ENCODE assay signal across 9 mouse cellular contexts in the genomic region with DNA sequence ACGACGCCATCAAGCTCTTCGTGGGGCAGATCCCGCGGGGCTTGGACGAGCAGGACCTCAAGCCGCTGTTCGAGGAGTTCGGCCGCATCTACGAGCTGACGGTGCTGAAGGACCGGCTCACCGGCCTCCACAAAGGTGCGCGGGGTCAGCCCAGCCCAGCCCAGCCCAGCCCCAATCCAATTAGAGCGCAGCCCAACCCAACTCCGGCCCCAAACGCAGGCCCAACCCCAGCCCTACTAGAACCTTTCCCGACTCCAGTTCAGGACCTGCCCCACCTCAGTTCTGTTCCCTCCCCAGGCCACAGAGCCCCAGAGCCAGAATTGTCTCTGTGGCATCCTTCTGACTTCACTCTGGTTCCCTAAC. TPM values are rescaled to one million over a fixed set of nuclear protein-coding genes. Genes with fewer than 3 reads are reported as not detected.
DNase-seq lines count a peak whose midpoint lies in the region; ATAC-seq and TF ChIP-seq lines count a peak whose summit lies in the region.
"Had no signal": no experiment of that assay in that cellular context is flagged by ENCODE, and none has a peak within 500 bp of the region (broad histone marks: within the 10 kb centered on the region; RNA-seq: fewer than 3 reads in every experiment).

No protein-coding gene starts in this region.

- 0 out of 2 replicates have a peak overlapping the region, but pooled peaks have one; percentile 45 for H3K9ac ChIP-seq in liver, embryonic 12.5 days
- no peak overlapping the region for H3K9ac ChIP-seq in stomach, embryonic 16.5 days (ENCODE audit: low read length)

- H3K4me1 ChIP-seq in erythroblast, embryonic 14.5 days (ENCODE audit: control insufficient read depth) = peaks cover 15% of the 10 kb centered on the region
- H3K4me1 ChIP-seq in testis, adult 2 months (ENCODE audit: control insufficient read depth, insufficient read depth, low read length) = peaks cover 6% of the 10 kb centered on the region; the same call in 1 of the 2 replicates
- H3K4me1 ChIP-seq in liver, embryonic 12.5 days = peaks cover 18% of the 10 kb centered on the region
- peaks cover 5% of the 10 kb centered on the region; the same call in 1 of the 2 replicates for H3K4me1 ChIP-seq in stomach, embryonic 16.5 days (ENCODE audit: control insufficient read depth, insufficient read depth, low read length)

- H3K4me3 ChIP-seq in erythroblast, embryonic 14.5 days (replicated peaks) = peak overlapping the region; percentile 58
- peak overlapping the region; percentile 89 for H3K4me3 ChIP-seq in testis, adult 2 months (ENCODE audit: control insufficient read depth, low read depth, low read length)
- H3K4me3 ChIP-seq in liver, embryonic 12.5 days = peak overlapping the region; percentile 64
- H3K4me3 ChIP-seq in stomach, embryonic 16.5 days (replicated peaks; ENCODE audit: low read length) = peak overlapping the region; percentile 46

- TF ChIP-seq CTCF in testis, adult 2 months (IDR thresholded peaks at IDR 0.05; ENCODE audit: control insufficient read depth, insufficient read depth, insufficient replicate concordance, low read depth, low read length) = no peak

- H3K9me3 ChIP-seq in erythroblast, embryonic 14.5 days (ENCODE audit: control insufficient read depth, low read length) = no peaks in the 10 kb centered on the region
- no peaks in the 10 kb centered on the region for H3K9me3 ChIP-seq in liver, embryonic 12.5 days (replicated peaks)
- no peaks in the 10 kb centered on the region for H3K9me3 ChIP-seq in stomach, embryonic 16.5 days (replicated peaks; ENCODE audit: control insufficient read depth, low read length)

- H3K36me3 ChIP-seq in erythroblast, embryonic 14.5 days (ENCODE audit: control insufficient read depth) = no peaks in the 10 kb centered on the region
- no peaks in the 10 kb centered on the region for H3K36me3 ChIP-seq in testis, adult 2 months (ENCODE audit: control insufficient read depth, insufficient read depth, low read length)
- no peaks in the 10 kb centered on the region for H3K36me3 ChIP-seq in liver, embryonic 12.5 days
- H3K36me3 ChIP-seq in stomach, embryonic 16.5 days (ENCODE audit: control insufficient read depth, insufficient read depth, low read length) = no peaks in the 10 kb centered on the region

- H3K27ac ChIP-seq in testis, adult 2 months (ENCODE audit: control insufficient read depth, insufficient read depth, low read depth, low read length) = no peak overlapping the region
- H3K27ac ChIP-seq in liver, embryonic 12.5 days = no peak overlapping the region
- no peak overlapping the region for H3K27ac ChIP-seq in stomach, embryonic 16.5 days (ENCODE audit: low read length)

- no peak for ATAC-seq in erythroblast, adult 5-6 weeks (replicated peaks; ENCODE audit: low FRiP score, poor library complexity, severe bottlenecking)
- no peak for ATAC-seq in liver, embryonic 12.5 days
- ATAC-seq in stomach, embryonic 16.5 days (ENCODE audit: insufficient read depth, low FRiP score) = peak; percentile 41
- ATAC-seq in erythroid progenitor cell, adult 5-6 weeks (replicated peaks; ENCODE audit: low FRiP score, poor library complexity, severe bottlenecking) = no peak

- H3K27me3 ChIP-seq in erythroblast, embryonic 14.5 days (ENCODE audit: control insufficient read depth) = peaks cover 74% of the 10 kb centered on the region
- no peaks in the 10 kb centered on the region for H3K27me3 ChIP-seq in testis, adult 2 months (ENCODE audit: control insufficient read depth, insufficient read depth, low read length)
- H3K27me3 ChIP-seq in liver, embryonic 12.5 days (replicated peaks) = peaks cover 88% of the 10 kb centered on the region
- H3K27me3 ChIP-seq in stomach, embryonic 16.5 days (ENCODE audit: control insufficient read depth, insufficient read depth, low read length) = 0 out of 2 replicates have a peak, but pooled peaks cover 3% of the 10 kb centered on the region

- 2% methylated on average over 20 of the region's 20 CpGs for WGBS in liver, embryonic 12.5 days (ENCODE audit: insufficient replicate concordance)
- WGBS in stomach, embryonic 16.5 days = under 1% methylated on average over 20 of the region's 20 CpGs

- TF ChIP-seq POLR2A in testis, adult 2 months (IDR thresholded peaks at IDR 0.05; ENCODE audit: control insufficient read depth, low read depth, low read length) = 0 out of 2 replicates have a peak, but pooled peaks have one; percentile 6

- no peak for DNase-seq in testis, postnatal 10 days (ENCODE audit: low spot score)
- DNase-seq in cerebellum, postnatal 36 days = no peak

- H3K4me2 ChIP-seq in liver, embryonic 12.5 days = peak overlapping the region; percentile 97
- peak overlapping the region; percentile 61 for H3K4me2 ChIP-seq in stomach, embryonic 16.5 days (ENCODE audit: low read depth, low read length)

RNA-seq across cellular contexts. Expression of a gene that starts 0.8 kb away (rescaled TPM):
- not detected in 2 replicates for polyA plus RNA-seq in erythroblast, embryonic 14.5 days (2012)
- not detected in 2 replicates for total RNA-seq in erythroblast, adult 5-6 weeks (2015; ENCODE audit: low replicate concordance)
- total RNA-seq in erythroblast, adult 5-6 weeks (2017; ENCODE audit: low replicate concordance) = not detected in 2 replicates
- 13.2 and 17.5 TPM in 2 replicates for polyA plus RNA-seq in testis, adult 2 months (2012; rRNA removed)
- polyA plus RNA-seq in liver, embryonic 12.5 days (2016; fragmentation: Nextera tagmentation; extraction: Ambion mirVana) = 0.11 TPM in 1 of 2 replicates, not detected in the other
- 2.7 and 2.8 TPM in 2 replicates for polyA plus RNA-seq in stomach, embryonic 16.5 days (2015; fragmentation: Nextera tagmentation; extraction: Ambion mirVana)
- total RNA-seq in erythroid progenitor cell, adult 5-6 weeks (2015; ENCODE audit: low replicate concordance) = not detected in 2 replicates
- not detected in 2 replicates for total RNA-seq in erythroid progenitor cell, adult 5-6 weeks (2017; ENCODE audit: low replicate concordance)
- total RNA-seq: hematopoietic stem cell, adult 5-6 weeks had no signal

RNA-seq across cellular contexts. Expression of a gene that starts 38.6 kb away (rescaled TPM):
- 0.06 and 0.20 TPM in 2 replicates for polyA plus RNA-seq in erythroblast, embryonic 14.5 days (2012)
- total RNA-seq in erythroblast, adult 5-6 weeks (2015; ENCODE audit: low replicate concordance) = 3.1 and 5.4 TPM in 2 replicates
- total RNA-seq in erythroblast, adult 5-6 weeks (2017; ENCODE audit: low replicate concordance) = 1.3 and 1.8 TPM in 2 replicates
- polyA plus RNA-seq in testis, adult 2 months (2012; rRNA removed) = 34.5 and 35.6 TPM in 2 replicates
- 6.4 and 7.5 TPM in 2 replicates for polyA plus RNA-seq in liver, embryonic 12.5 days (2016; fragmentation: Nextera tagmentation; extraction: Ambion mirVana)
- 28.2 and 31.1 TPM in 2 replicates for polyA plus RNA-seq in stomach, embryonic 16.5 days (2015; fragmentation: Nextera tagmentation; extraction: Ambion mirVana)
- total RNA-seq in erythroid progenitor cell, adult 5-6 weeks (2015; ENCODE audit: low replicate concordance) = 15.1 and 18.0 TPM in 2 replicates
- total RNA-seq in erythroid progenitor cell, adult 5-6 weeks (2017; ENCODE audit: low replicate concordance) = 0.90 and 3.3 TPM in 2 replicates

RNA-seq across cellular contexts. Expression of a gene that starts 38.8 kb away (rescaled TPM):
- 0.03 TPM in 1 of 2 replicates, not detected in the other for polyA plus RNA-seq in erythroblast, embryonic 14.5 days (2012)
- total RNA-seq in erythroblast, adult 5-6 weeks (2015; ENCODE audit: low replicate concordance) = not detected in 2 replicates
- not detected in 2 replicates for total RNA-seq in erythroblast, adult 5-6 weeks (2017; ENCODE audit: low replicate concordance)
- 66.9 and 71.6 TPM in 2 replicates for polyA plus RNA-seq in testis, adult 2 months (2012; rRNA removed)
- not detected in 2 replicates for polyA plus RNA-seq in liver, embryonic 12.5 days (2016; fragmentation: Nextera tagmentation; extraction: Ambion mirVana)
- not detected in 2 replicates for polyA plus RNA-seq in stomach, embryonic 16.5 days (2015; fragmentation: Nextera tagmentation; extraction: Ambion mirVana)
- 3.6 TPM in 1 of 2 replicates, not detected in the other for total RNA-seq in erythroid progenitor cell, adult 5-6 weeks (2015; ENCODE audit: low replicate concordance)
- not detected in 2 replicates for total RNA-seq in erythroid progenitor cell, adult 5-6 weeks (2017; ENCODE audit: low replicate concordance)
- total RNA-seq: hematopoietic stem cell, adult 5-6 weeks had no signal

RNA-seq across cellular contexts. Expression of a gene that starts 39.1 kb away (rescaled TPM):
- 0.42 and 0.60 TPM in 2 replicates for polyA plus RNA-seq in erythroblast, embryonic 14.5 days (2012)
- 24.2 and 25.7 TPM in 2 replicates for total RNA-seq in erythroblast, adult 5-6 weeks (2015; ENCODE audit: low replicate concordance)
- 36.8 and 52.1 TPM in 2 replicates for total RNA-seq in erythroblast, adult 5-6 weeks (2017; ENCODE audit: low replicate concordance)
- 100 and 116 TPM in 2 replicates for polyA plus RNA-seq in testis, adult 2 months (2012; rRNA removed)
- polyA plus RNA-seq in liver, embryonic 12.5 days (2016; fragmentation: Nextera tagmentation; extraction: Ambion mirVana) = 42.4 and 42.5 TPM in 2 replicates
- 80.9 and 87.9 TPM in 2 replicates for polyA plus RNA-seq in stomach, embryonic 16.5 days (2015; fragmentation: Nextera tagmentation; extraction: Ambion mirVana)
- total RNA-seq in erythroid progenitor cell, adult 5-6 weeks (2015; ENCODE audit: low replicate concordance) = 19.7 and 23.4 TPM in 2 replicates
- 24.5 and 28.0 TPM in 2 replicates for total RNA-seq in erythroid progenitor cell, adult 5-6 weeks (2017; ENCODE audit: low replicate concordance)

Comparison
In these comparisons a context has a peak if more than half of its experiments do, and no peak if none do; other contexts are left out.
1. RNA of a gene that starts 38.8 kb away (polyA plus RNA-seq): 66.9 to 71.6 TPM in testis, adult 2 months; not detected in liver, embryonic 12.5 days, 0.03 TPM in erythroblast, embryonic 14.5 days and not detected in stomach, embryonic 16.5 days; every median in the first group is over 10 times any median in the second.
2. Peak in every context shown above with its lines, with median percentiles within 50 percentile points of each other: H3K4me3 ChIP-seq.